In genomic region chr7:37962326-37962725, GRCm38 (mm10) we compare ENCODE assay signal across 27 mouse cellular contexts.
DNase-seq lines count a peak whose midpoint lies in the region; ATAC-seq and TF ChIP-seq lines count a peak whose summit lies in the region.
"Had no signal": no experiment of that assay in that cellular context is flagged by ENCODE, and none has a peak within 500 bp of the region (broad histone marks: within the 10 kb centered on the region; RNA-seq: fewer than 3 reads in every experiment).

No protein-coding gene starts in this region.

- WGBS in intestine, embryonic 14.5 days, result 91% methylated on average over 17 of the region's 17 CpGs
- WGBS in intestine, embryonic 15.5 days, result 94% methylated on average over 17 of the region's 17 CpGs
- 56% methylated on average over 17 of the region's 17 CpGs for WGBS in kidney, adult 2 months
- WGBS in stomach, postnatal 0 days, result 93% methylated on average over 17 of the region's 17 CpGs

- peak; percentile 32 for DNase-seq in intestine, embryonic 14.5 days (ENCODE audit: low spot score)
- peak; percentile 45 for DNase-seq in kidney, adult 2 months
- DNase-seq in kidney, adult 18-20 months, result no peak
- DNase-seq in ZHBTc4 (ENCODE audit: low read depth, low spot score), result peak; percentile 23
- peak; percentile 25 to 64 for DNase-seq in kidney, postnatal 36 days
- no peak for DNase-seq in thymus, adult 18-20 months
- no peak for DNase-seq in stomach, postnatal 0 days (ENCODE audit: low spot score)
- DNase-seq: adrenal gland, adult 2 months; adrenal gland, postnatal 14 days; cerebellum, adult 11 months; cerebellum, adult 2 months; cerebellum, adult 9-11 months; cerebellum, postnatal 25 days; gastrocnemius, postnatal 10 days; gastrocnemius, postnatal 36 days; heart, adult 2 months; heart, postnatal 14 days; heart, postnatal 4 days had no signal

- no peaks in the 10 kb centered on the region for H3K27me3 ChIP-seq in intestine, embryonic 14.5 days (replicated peaks; ENCODE audit: control insufficient read depth, insufficient read depth, low read length)
- no peaks in the 10 kb centered on the region for H3K27me3 ChIP-seq in intestine, embryonic 15.5 days (replicated peaks)
- H3K27me3 ChIP-seq in kidney, adult 2 months (replicated peaks; ENCODE audit: control insufficient read depth, insufficient read depth, low read length), result no peaks in the 10 kb centered on the region
- H3K27me3 ChIP-seq in stomach, postnatal 0 days (ENCODE audit: control insufficient read depth, insufficient read depth, low read length), result no peaks in the 10 kb centered on the region
- H3K27me3 ChIP-seq: embryonic facial prominence, embryonic 13.5 days; forebrain, embryonic 12.5 days; forebrain, embryonic 15.5 days; heart, embryonic 13.5 days had no signal

- H3K9me3 ChIP-seq in intestine, embryonic 14.5 days (ENCODE audit: control insufficient read depth, low read length), result no peaks in the 10 kb centered on the region
- H3K9me3 ChIP-seq in intestine, embryonic 15.5 days, result no peaks in the 10 kb centered on the region
- H3K9me3 ChIP-seq in stomach, postnatal 0 days (ENCODE audit: control insufficient read depth, low read length), result no peaks in the 10 kb centered on the region
- H3K9me3 ChIP-seq: embryonic facial prominence, embryonic 10.5 days; embryonic facial prominence, embryonic 13.5 days; forebrain, embryonic 12.5 days; forebrain, embryonic 15.5 days; heart, embryonic 10.5 days; heart, embryonic 13.5 days had no signal

- no peak overlapping the region for H3K4me3 ChIP-seq in intestine, embryonic 14.5 days (ENCODE audit: low read depth, low read length)
- H3K4me3 ChIP-seq in intestine, embryonic 15.5 days (replicated peaks), result no peak overlapping the region
- H3K4me3 ChIP-seq in kidney, adult 2 months (ENCODE audit: insufficient read depth, low read depth, low read length), result no peak overlapping the region
- H3K4me3 ChIP-seq in stomach, postnatal 0 days (ENCODE audit: low read depth, low read length), result no peak overlapping the region
- H3K4me3 ChIP-seq: embryonic facial prominence, embryonic 10.5 days; embryonic facial prominence, embryonic 13.5 days; erythroblast, embryonic 14.5 days; forebrain, embryonic 12.5 days; forebrain, embryonic 15.5 days; heart, adult 2 months; heart, embryonic 10.5 days; heart, embryonic 13.5 days had no signal

- peaks cover 65% of the 10 kb centered on the region for H3K36me3 ChIP-seq in intestine, embryonic 14.5 days (ENCODE audit: control insufficient read depth, insufficient read depth, low read length)
- peaks cover 13% of the 10 kb centered on the region for H3K36me3 ChIP-seq in intestine, embryonic 15.5 days
- peaks cover 4% of the 10 kb centered on the region for H3K36me3 ChIP-seq in kidney, adult 2 months (ENCODE audit: control insufficient read depth, insufficient read depth, low read length)
- peaks cover 17% of the 10 kb centered on the region for H3K36me3 ChIP-seq in stomach, postnatal 0 days (ENCODE audit: control insufficient read depth, insufficient read depth, low read length)

- TF ChIP-seq CTCF in kidney, adult 2 months (conservative IDR thresholded peaks at IDR 0.05; ENCODE audit: insufficient read depth, insufficient read length, low read depth, low read length), result no peak
- no peak for TF ChIP-seq CTCF in stomach, postnatal 0 days (IDR thresholded peaks at IDR 0.05; ENCODE audit: low read depth)

- H3K9ac ChIP-seq in intestine, embryonic 14.5 days (ENCODE audit: low read length), result no peak overlapping the region
- no peak overlapping the region for H3K9ac ChIP-seq in intestine, embryonic 15.5 days
- H3K9ac ChIP-seq in stomach, postnatal 0 days (ENCODE audit: low read length), result no peak overlapping the region
- H3K9ac ChIP-seq: embryonic facial prominence, embryonic 13.5 days; forebrain, embryonic 12.5 days; forebrain, embryonic 15.5 days; heart, embryonic 13.5 days; hindbrain, embryonic 14.5 days had no signal

- no peak overlapping the region for H3K4me2 ChIP-seq in intestine, embryonic 14.5 days (ENCODE audit: low read length)
- no peak overlapping the region for H3K4me2 ChIP-seq in intestine, embryonic 15.5 days (replicated peaks)
- no peak overlapping the region for H3K4me2 ChIP-seq in stomach, postnatal 0 days (replicated peaks; ENCODE audit: low read depth)
- H3K4me2 ChIP-seq: embryonic facial prominence, embryonic 13.5 days; forebrain, embryonic 12.5 days; forebrain, embryonic 15.5 days; heart, embryonic 13.5 days; hindbrain, embryonic 14.5 days had no signal

- ATAC-seq in intestine, embryonic 14.5 days (replicated peaks; ENCODE audit: low FRiP score, low TSS enrichment, low read depth), result no peak
- ATAC-seq in intestine, embryonic 15.5 days, result no peak
- no peak for ATAC-seq in stomach, postnatal 0 days (ENCODE audit: low FRiP score, low TSS enrichment)
- ATAC-seq: forebrain, embryonic 15.5 days had no signal

- H3K4me1 ChIP-seq in intestine, embryonic 14.5 days (replicated peaks; ENCODE audit: control insufficient read depth, insufficient read depth, low read length), result no peaks in the 10 kb centered on the region
- H3K4me1 ChIP-seq in intestine, embryonic 15.5 days (replicated peaks), result no peaks in the 10 kb centered on the region
- 0 out of 2 replicates have a peak, but pooled peaks cover 3% of the 10 kb centered on the region for H3K4me1 ChIP-seq in kidney, adult 2 months (ENCODE audit: control insufficient read depth, insufficient read depth, low read length)
- H3K4me1 ChIP-seq in stomach, postnatal 0 days (replicated peaks; ENCODE audit: control insufficient read depth, insufficient read depth), result no peaks in the 10 kb centered on the region
- H3K4me1 ChIP-seq: embryonic facial prominence, embryonic 10.5 days; embryonic facial prominence, embryonic 13.5 days; forebrain, embryonic 12.5 days; forebrain, embryonic 15.5 days; heart, embryonic 10.5 days; heart, embryonic 13.5 days had no signal

- TF ChIP-seq POLR2A in kidney, adult 2 months (IDR thresholded peaks at IDR 0.05; ENCODE audit: low read depth, low read length), result no peak

- TF ChIP-seq EP300 in stomach, postnatal 0 days (optimal IDR thresholded peaks at IDR 0.05), result no peak

- no peak overlapping the region for H3K27ac ChIP-seq in intestine, embryonic 14.5 days (ENCODE audit: low read depth)
- no peak overlapping the region for H3K27ac ChIP-seq in intestine, embryonic 15.5 days
- no peak overlapping the region for H3K27ac ChIP-seq in kidney, adult 2 months (ENCODE audit: insufficient read depth, low read depth, low read length)
- no peak overlapping the region for H3K27ac ChIP-seq in stomach, postnatal 0 days (replicated peaks)
- H3K27ac ChIP-seq: embryonic facial prominence, embryonic 10.5 days; embryonic facial prominence, embryonic 13.5 days; forebrain, embryonic 12.5 days; forebrain, embryonic 15.5 days; heart, adult 2 months; heart, embryonic 10.5 days; heart, embryonic 13.5 days; hindbrain, embryonic 14.5 days had no signal

Comparison
In these comparisons a context has a peak if more than half of its experiments do, and no peak if none do; other contexts are left out.
1. DNase-seq: peak in intestine, embryonic 14.5 days (single experiment), kidney, adult 2 months (single experiment), ZHBTc4 (single experiment) and kidney, postnatal 36 days (2 of 2); none in kidney, adult 18-20 months (single experiment), thymus, adult 18-20 months (0 of 2) and stomach, postnatal 0 days (single experiment).